Mouse (Mus musculus) ovary, adult 18-20 months (tissue): ENCODE results near the gene 1700020D05Rik.
"Not testable (repeated sequence)": the region's sequence is repeated elsewhere in the genome, so short reads cannot be mapped to it uniquely, and the experiment has no call there.

Experiments
- DNase-seq: peaks from one replicate; pipeline ENCODE4 v3.0.0; 2022; ENCODE audit warnings: low spot score, mixed read lengths

Gene 1700020D05Rik

GRCm38 (mm10) chr19:5495353-5496051 lies 8.1 kb downstream of the 1700020D05Rik start:
- no peak for DNase-seq

DNA sequence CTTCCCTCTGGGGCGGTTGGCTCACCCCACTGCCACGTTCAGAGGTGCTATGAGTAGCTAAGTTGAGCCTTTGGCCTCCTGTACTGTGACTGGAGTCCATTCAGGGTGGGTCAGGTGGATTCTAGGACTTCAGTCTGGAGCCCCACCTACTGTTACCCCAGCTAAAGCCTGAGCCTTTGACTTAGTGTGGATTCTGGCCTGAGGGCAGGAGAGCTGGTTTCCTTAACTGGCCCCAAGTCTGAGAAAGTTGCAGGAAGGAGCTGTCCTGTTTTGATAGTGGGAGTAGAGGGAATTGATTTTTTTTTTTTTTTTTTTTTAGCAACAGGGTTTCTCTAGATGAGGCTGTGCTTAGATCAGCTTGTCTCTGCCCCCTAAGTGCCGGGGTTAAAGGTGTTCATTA lies 9.3 kb downstream of the 1700020D05Rik start:
- no peak for DNase-seq

- DNase-seq = not testable (repeated sequence)
Observed at GRCm38 (mm10) chr19:5493301-5493721, 10.3 kb downstream of the 1700020D05Rik start.

- no peak for DNase-seq
Observed at GRCm38 (mm10) chr19:5492641-5493040, 10.9 kb downstream of the 1700020D05Rik start.

DNA sequence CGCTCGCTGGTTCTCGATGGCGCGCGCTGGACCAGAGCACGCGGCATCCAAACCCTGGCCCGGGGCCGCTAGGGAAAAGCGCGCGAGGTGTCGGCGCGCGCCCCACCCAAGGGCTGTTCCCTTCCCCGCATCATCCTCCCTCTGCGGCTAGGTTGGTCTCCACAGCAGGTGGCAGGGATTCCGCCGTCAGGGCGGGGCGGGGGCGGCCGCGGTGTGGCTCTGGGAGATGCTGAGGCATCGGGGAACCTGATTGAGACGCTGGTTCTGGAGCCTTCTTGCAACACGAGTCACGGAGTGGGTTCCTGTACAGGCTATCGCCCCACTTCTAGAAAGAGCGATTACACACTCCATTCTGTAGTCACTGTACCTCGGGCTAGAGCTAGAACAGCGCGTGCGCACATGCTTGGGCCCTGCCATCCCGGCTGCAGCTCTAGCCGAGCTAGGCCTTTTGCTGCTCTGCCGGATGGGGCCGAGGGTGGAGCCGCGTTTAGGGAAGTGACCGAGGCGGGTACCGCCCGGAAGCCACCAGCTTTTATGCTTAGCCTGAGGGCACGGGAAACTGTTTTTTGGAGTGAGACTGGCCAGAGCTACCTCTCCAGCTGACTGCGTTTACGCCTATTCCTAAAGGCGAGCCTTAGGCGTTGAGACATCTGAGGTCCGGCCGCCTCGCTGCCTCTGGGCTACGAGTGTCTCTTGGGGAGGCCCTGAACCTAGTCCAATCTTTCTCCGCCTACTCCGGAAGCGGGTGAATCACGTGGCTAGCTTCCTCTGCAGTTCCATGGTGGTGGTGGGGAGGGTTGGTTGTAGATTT lies 12.5 kb downstream of the 1700020D05Rik start:
- DNase-seq = peak; percentile 77

- peak; percentile 94 for DNase-seq
Observed at GRCm38 (mm10) chr19:5490313-5490897, 13.2 kb downstream of the 1700020D05Rik start, which contains the start of gene Cfl1. Gene Cfl1, plus strand, starts transcription at chr19:5490455.

DNA sequence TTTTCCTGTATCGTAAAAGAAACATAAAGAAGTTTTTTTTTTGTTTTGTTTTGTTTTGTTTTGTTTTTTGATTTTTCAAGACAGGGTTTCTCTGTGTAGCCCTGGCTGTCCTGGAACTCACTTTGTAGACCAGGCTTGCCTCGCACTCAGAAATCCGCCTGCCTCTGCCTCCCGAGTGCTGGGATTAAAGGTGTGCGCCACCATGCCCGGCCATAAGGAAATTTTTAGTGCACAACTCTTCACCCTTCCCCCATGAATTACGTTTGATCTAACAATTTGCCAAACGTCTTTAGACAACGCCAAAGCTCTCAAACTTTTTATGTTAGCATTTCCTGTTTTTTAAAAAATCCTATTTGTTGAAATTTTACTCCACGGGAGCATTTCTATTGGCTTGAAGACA lies 13.9 kb downstream of the 1700020D05Rik start:
- not testable (repeated sequence) for DNase-seq

GRCm38 (mm10) chr19:5488878-5489571 lies 14.6 kb downstream of the 1700020D05Rik start:
- peak; percentile 97 for DNase-seq

GRCm38 (mm10) chr19:5487768-5488550 lies 15.6 kb downstream of the 1700020D05Rik start, which contains the start of gene Mus81:
Gene Mus81, minus strand, starts transcription at chr19:5488402.
- DNase-seq = peak; percentile 95

- DNase-seq = no peak
Observed at GRCm38 (mm10) chr19:5486771-5487170, 16.8 kb downstream of the 1700020D05Rik start.

DNA sequence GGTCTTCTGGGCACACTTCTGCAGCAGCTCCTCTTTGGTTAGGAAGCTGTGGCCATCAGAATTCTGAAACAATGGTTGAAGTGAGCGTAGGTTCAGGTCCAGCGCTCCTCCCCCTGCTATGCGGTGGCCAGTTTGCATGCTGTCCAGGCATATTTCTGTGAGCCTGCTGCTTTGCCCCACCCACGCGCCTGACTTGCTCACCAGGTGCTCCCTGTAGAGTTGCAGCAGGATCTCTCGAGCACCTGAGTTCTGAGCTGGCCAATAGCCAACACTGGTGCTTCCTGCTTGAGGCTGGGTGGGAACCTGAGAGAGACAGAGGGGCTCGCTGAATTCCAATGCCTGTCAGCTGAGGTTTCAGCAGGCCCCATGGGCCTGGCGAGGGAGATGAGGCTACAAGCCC lies 17.3 kb downstream of the 1700020D05Rik start:
- DNase-seq = no peak

GRCm38 (mm10) chr19:5485821-5486220 lies 17.8 kb downstream of the 1700020D05Rik start:
- DNase-seq = no peak

DNA sequence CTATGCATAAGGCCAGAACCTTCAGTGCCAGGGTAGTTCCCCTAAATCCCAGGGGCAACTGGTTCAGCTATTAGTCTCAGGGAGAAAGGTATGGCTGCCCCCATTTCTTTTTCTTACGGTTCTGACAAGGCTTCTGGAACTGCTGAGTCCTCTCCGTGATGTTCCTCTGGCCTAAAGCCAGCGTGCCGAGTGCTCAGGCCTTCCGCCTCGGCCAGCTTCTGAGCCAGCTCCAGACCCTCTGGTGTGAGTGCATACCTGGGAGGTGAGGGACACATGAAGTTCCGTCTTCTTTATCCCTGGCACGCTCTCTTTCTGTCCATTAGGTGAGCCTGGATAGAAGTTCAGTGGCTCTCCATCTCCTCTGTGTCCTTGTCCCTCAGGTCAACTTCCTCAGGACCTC lies 18.2 kb downstream of the 1700020D05Rik start:
- no peak for DNase-seq

GRCm38 (mm10) chr19:5484496-5484895 lies 19.1 kb downstream of the 1700020D05Rik start:
- no peak for DNase-seq

GRCm38 (mm10) chr19:5483386-5484359 lies 19.9 kb downstream of the 1700020D05Rik start:
- no peak for DNase-seq

- DNase-seq = no peak
Observed at GRCm38 (mm10) chr19:5481398-5481797, 22.2 kb downstream of the 1700020D05Rik start.

DNA sequence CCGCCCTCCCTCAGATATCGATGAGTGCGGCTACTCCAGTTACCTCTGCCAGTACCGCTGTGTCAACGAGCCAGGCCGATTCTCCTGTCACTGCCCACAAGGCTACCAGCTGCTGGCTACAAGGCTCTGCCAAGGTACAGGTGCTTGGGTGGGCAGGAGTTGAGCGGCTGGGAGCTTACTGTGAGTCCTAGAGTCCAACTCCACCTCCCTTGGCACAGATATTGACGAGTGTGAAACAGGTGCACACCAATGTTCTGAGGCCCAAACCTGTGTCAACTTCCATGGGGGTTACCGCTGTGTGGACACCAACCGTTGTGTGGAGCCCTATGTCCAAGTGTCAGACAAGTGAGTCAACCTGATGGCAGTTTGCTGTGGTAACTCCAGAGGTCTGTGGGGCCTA lies 23.6 kb downstream of the 1700020D05Rik start:
- DNase-seq = no peak

GRCm38 (mm10) chr19:5477668-5478300 lies 25.8 kb downstream of the 1700020D05Rik start:
- no peak for DNase-seq

DNA sequence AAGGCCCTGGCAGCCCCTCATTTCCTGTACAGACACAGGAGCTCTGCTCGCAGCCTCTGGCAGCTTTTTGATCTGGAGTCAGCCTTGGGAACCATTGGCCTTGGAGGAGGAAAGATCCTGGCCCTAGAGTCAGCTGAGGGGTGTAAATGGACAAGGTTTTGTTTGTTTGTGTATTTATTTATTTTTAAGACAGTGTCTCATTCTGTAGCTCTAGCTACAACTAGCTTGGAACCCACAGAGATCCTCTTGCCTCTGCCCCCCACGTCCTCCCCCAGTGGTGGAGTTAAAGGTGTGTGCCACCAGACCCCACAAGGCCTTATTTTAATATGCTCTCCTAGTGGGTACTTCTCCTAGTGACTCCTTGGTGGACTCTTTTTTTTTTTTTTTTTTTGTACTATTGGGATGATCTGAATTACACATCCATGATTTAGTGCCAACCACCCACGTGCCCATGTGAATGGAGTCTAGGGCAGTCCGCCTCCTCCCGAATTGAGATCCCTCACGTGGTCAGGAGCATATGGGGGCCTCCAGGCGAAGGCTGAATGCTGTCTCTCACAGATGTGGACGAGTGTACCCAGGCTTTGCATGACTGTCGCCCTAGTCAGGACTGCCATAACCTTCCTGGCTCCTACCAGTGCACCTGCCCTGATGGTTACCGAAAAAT lies 26.5 kb downstream of the 1700020D05Rik start:
- no peak for DNase-seq
